Mouse (Mus musculus) ES-E14 (cell line): ENCODE results near the gene Scgb1a1. TPM values are rescaled to one million over a fixed set of nuclear protein-coding genes. Genes with fewer than 3 reads are reported as not detected.
"Not testable (repeated sequence)": the region's sequence is repeated elsewhere in the genome, so short reads cannot be mapped to it uniquely, and the experiment has no call there.

ENCODE experiments used
- DNase-seq: peaks from one replicate; pipeline ENCODE4 v3.0.0-alpha.2; 2013; ENCODE audit warnings: low read depth, low spot score
- H3K27ac ChIP-seq: 2 replicates; pipeline ENCODE4 v1.5.1; 2012; ENCODE audit warnings: low read depth, mild to moderate bottlenecking, low read length, moderate library complexity, mixed read lengths; ENCODE audit not compliant: poor library complexity, insufficient read depth, severe bottlenecking
- H3K36me3 ChIP-seq: 2 replicates; pipeline ENCODE4 v1.6.1; 2012; ENCODE audit warnings: mild to moderate bottlenecking, low read length, moderate library complexity, mixed read lengths; ENCODE audit not compliant: control insufficient read depth, poor library complexity, insufficient read depth, severe bottlenecking
- H3K4me1 ChIP-seq, 2 experiments: fragments of 150-350 bp in 1 of 2; sonication (generic) in 1 of 2; 2 replicates each; pipeline ENCODE4 v1.6.1; 2012; ENCODE audit warnings: low read length in 2 of 2, mild to moderate bottlenecking in 1 of 2, mixed read lengths in 1 of 2; ENCODE audit not compliant: control insufficient read depth in 2 of 2, insufficient read depth in 2 of 2, poor library complexity in 1 of 2
- H3K4me3 ChIP-seq, 2 experiments: fragments of 150-350 bp in 1 of 2; sonication (generic) in 1 of 2; 2 replicates each; pipeline ENCODE4 v1.5.1; 2012; ENCODE audit warnings: low read length in 2 of 2, low read depth in 1 of 2, mild to moderate bottlenecking in 1 of 2, mixed read lengths in 1 of 2; ENCODE audit not compliant: insufficient read depth in 1 of 2, poor library complexity in 1 of 2, severe bottlenecking in 1 of 2
- H3K9ac ChIP-seq: 2 replicates; pipeline ENCODE4 v1.6.1; 2012; ENCODE audit warnings: low read depth, mild to moderate bottlenecking, low read length, mixed read lengths; ENCODE audit not compliant: poor library complexity, insufficient read depth, severe bottlenecking
- H3K9me3 ChIP-seq: fragments of 150-350 bp; sonication (generic); 2 replicates; pipeline ENCODE4 v1.6.1; 2012; ENCODE audit warnings: low read depth, mild to moderate bottlenecking, low read length; ENCODE audit not compliant: control insufficient read depth, insufficient read depth
- CHD2 ChIP-seq: IDR thresholded peaks from 2 replicates; pipeline ENCODE4 v1.6.1; 2014; ENCODE audit warnings: mild to moderate bottlenecking, low read depth, low read length, inconsistent platforms
- HCFC1 ChIP-seq: IDR thresholded peaks from 2 replicates; pipeline ENCODE4 v1.6.1; 2012; ENCODE audit warnings: low read length, inconsistent platforms, borderline replicate concordance; ENCODE audit not compliant: insufficient read depth
- MAFK ChIP-seq: IDR thresholded peaks from 2 replicates; pipeline ENCODE4 v1.6.1; 2014; ENCODE audit warnings: mild to moderate bottlenecking, low read depth, low read length, inconsistent platforms; ENCODE audit not compliant: insufficient read depth
- ZC3H11A ChIP-seq: IDR thresholded peaks from 2 replicates; pipeline ENCODE4 v1.6.1; 2012; ENCODE audit warnings: low read depth, mild to moderate bottlenecking, inconsistent platforms, low read length, borderline replicate concordance
- ZNF384 ChIP-seq: IDR thresholded peaks from 2 replicates; pipeline ENCODE4 v1.6.1; 2012; ENCODE audit warnings: low read depth, low read length, inconsistent platforms
- in situ Hi-C, 2 experiments: fragments of 600-800 bp; cut with MboI; formaldehyde crosslinking; loops; one replicate each; pipeline ENCODE4 v1.15.1; 2025; ENCODE audit warnings: low sequenced_read_pairs in 2 of 2, inconsistent platforms in 1 of 2; ENCODE audit not compliant: unreplicated experiment in 2 of 2
- total RNA-seq: library from RNA; depleted of rRNA; stranded (reverse); fragments of 300-350 nt; gene quantifications from 2 replicates; pipeline ENCODE4 v1.2.3, GENCODE M21; 2012

The Scgb1a1 gene
- total RNA-seq, 1 experiment: not detected

- H3K27ac ChIP-seq: no peak overlapping the region
- H3K9ac ChIP-seq: no peak overlapping the region
- in situ Hi-C loops: loop anchor here (10.0 to 25.0 kb wide), 3 partner anchors 110 to 243 kb away; partner anchors contain the start of genes Lrrn4cl (in 2 of the 2), Ahnak (in 1 of the 2) and Ubxn1 (in 1 of the 2)
- no peaks in the 10 kb centered on the region for H3K9me3 ChIP-seq
- no peaks in the 10 kb centered on the region for H3K36me3 ChIP-seq
- no peak for TF ChIP-seq MAFK
- no peak for TF ChIP-seq HCFC1
- no peak for TF ChIP-seq ZNF384
- TF ChIP-seq ZC3H11A: no peak
- TF ChIP-seq CHD2: no peak
- no peak for DNase-seq
- no peaks in the 10 kb centered on the region; a peak in 1 of 4 replicates for H3K4me1 ChIP-seq
- no peak overlapping the region for H3K4me3 ChIP-seq
Observed at GRCm38 (mm10) chr19:9097441-9097840, 9.7 kb upstream of the Scgb1a1 start.

GRCm38 (mm10) chr19:9095111-9095510, 7.4 kb upstream of the Scgb1a1 start:
- H3K27ac ChIP-seq: no peak overlapping the region
- H3K4me1 ChIP-seq: no peaks in the 10 kb centered on the region
- in situ Hi-C loops: loop anchor here (10.0 to 25.0 kb wide), 3 partner anchors 108 to 240 kb away; partner anchors contain the start of genes Lrrn4cl (in 2 of the 2), Ahnak (in 1 of the 2) and Ubxn1 (in 1 of the 2)
- H3K9ac ChIP-seq: no peak overlapping the region
- no peak overlapping the region for H3K4me3 ChIP-seq
- DNase-seq: no peak
- H3K9me3 ChIP-seq: no peaks in the 10 kb centered on the region
- TF ChIP-seq MAFK (no peak), HCFC1 (no peak), CHD2 (no peak), ZNF384 (no peak), ZC3H11A (no peak)
- H3K36me3 ChIP-seq: no peaks in the 10 kb centered on the region

- H3K9me3 ChIP-seq: no peaks in the 10 kb centered on the region
- TF ChIP-seq MAFK (no peak), ZNF384 (no peak), ZC3H11A (no peak), HCFC1 (no peak), CHD2 (no peak)
- H3K36me3 ChIP-seq: no peaks in the 10 kb centered on the region
- no peak for DNase-seq
- H3K9ac ChIP-seq: no peak overlapping the region
- no peak overlapping the region for H3K27ac ChIP-seq
- in situ Hi-C loops: loop anchor here (10.0 to 25.0 kb wide), 3 partner anchors 103 to 236 kb away; partner anchors contain the start of genes Lrrn4cl (in 2 of the 2), Ahnak (in 1 of the 2) and Ubxn1 (in 1 of the 2)
- H3K4me1 ChIP-seq: no peaks in the 10 kb centered on the region
- H3K4me3 ChIP-seq: no peak overlapping the region
Observed at GRCm38 (mm10) chr19:9090709-9091108, 3.0 kb upstream of the Scgb1a1 start.

- no peak for DNase-seq
- TF ChIP-seq ZNF384: no peak
- no peak for TF ChIP-seq ZC3H11A
- no peak for TF ChIP-seq CHD2
- TF ChIP-seq HCFC1: no peak
- TF ChIP-seq MAFK: no peak
- H3K9ac ChIP-seq: no peak overlapping the region
- H3K9me3 ChIP-seq: no peaks in the 10 kb centered on the region
- no peak overlapping the region for H3K27ac ChIP-seq
- no peaks in the 10 kb centered on the region for H3K4me1 ChIP-seq
- in situ Hi-C loops: loop anchor here (10.0 to 25.0 kb wide), 3 partner anchors 103 to 235 kb away; partner anchors contain the start of genes Lrrn4cl (in 2 of the 2), Ahnak (in 1 of the 2) and Ubxn1 (in 1 of the 2)
- no peaks in the 10 kb centered on the region for H3K36me3 ChIP-seq
- H3K4me3 ChIP-seq: no peak overlapping the region
Observed at GRCm38 (mm10) chr19:9090191-9090590, 2.4 kb upstream of the Scgb1a1 start.

GRCm38 (mm10) chr19:9083892-9084291, 3.9 kb downstream of the Scgb1a1 start:
- H3K9me3 ChIP-seq, DNase-seq, H3K4me3 ChIP-seq, H3K36me3 ChIP-seq, H3K4me1 ChIP-seq, H3K27ac ChIP-seq, H3K9ac ChIP-seq: not testable (repeated sequence)
- in situ Hi-C loops: loop anchor here (10.0 to 25.0 kb wide), 3 partner anchors 89 to 222 kb away; partner anchors contain the start of genes Ahnak (in 1 of the 2), Lrrn4cl (in 1 of the 2) and Ubxn1 (in 1 of the 2)
